Mouse (Mus musculus) heart, embryonic 15.5 days (tissue): ENCODE measurements around the gene Cdk14. TPM values are rescaled to one million over a fixed set of nuclear protein-coding genes. Genes with fewer than 3 reads are reported as not detected.

ENCODE experiments used
- ATAC-seq: fragments of 200-750 bp; cut with Nextera tagmentation; replicated peaks from 2 replicates; pipeline ENCODE4 v1.8.0; 2017; ENCODE audit warnings: low read depth, moderate TSS enrichment; ENCODE audit not compliant: insufficient number of reproducible peaks, insufficient read depth, low FRiP score
- H3K27ac ChIP-seq: fragments of 300-500 bp; sonication (generic); 2 replicates; pipeline ENCODE4 v1.5.1; 2015; ENCODE audit warnings: mild to moderate bottlenecking, inconsistent platforms
- H3K27me3 ChIP-seq: fragments of 300-500 bp; sonication (generic); 2 replicates; pipeline ENCODE4 v1.6.1; 2015; ENCODE audit warnings: inconsistent platforms
- H3K36me3 ChIP-seq: fragments of 300-500 bp; sonication (generic); 2 replicates; pipeline ENCODE4 v1.6.1; 2015; ENCODE audit warnings: mild to moderate bottlenecking, inconsistent platforms
- H3K4me1 ChIP-seq: fragments of 300-500 bp; sonication (generic); replicated peaks from 2 replicates; pipeline ENCODE4 v1.6.1; 2015; ENCODE audit warnings: inconsistent platforms
- H3K4me2 ChIP-seq: fragments of 300-500 bp; sonication (generic); 2 replicates; pipeline ENCODE4 v1.6.1; 2015; ENCODE audit warnings: inconsistent platforms, mild to moderate bottlenecking, moderate library complexity
- H3K4me3 ChIP-seq: fragments of 300-500 bp; sonication (generic); 2 replicates; pipeline ENCODE4 v1.5.1; 2015; ENCODE audit warnings: mild to moderate bottlenecking, inconsistent platforms
- H3K9ac ChIP-seq: fragments of 300-500 bp; sonication (generic); 2 replicates; pipeline ENCODE4 v1.6.1; 2015; ENCODE audit warnings: mild to moderate bottlenecking, inconsistent platforms
- H3K9me3 ChIP-seq: fragments of 300-500 bp; sonication (generic); replicated peaks from 2 replicates; pipeline ENCODE4 v1.6.1; 2016; ENCODE audit warnings: inconsistent platforms
- WGBS: fragments of 180-500 bp; shearing (Covaris S2); methylation state at CpG from one replicate; pipeline ENCODE4 v1.1.7; 2015; ENCODE audit warnings: mixed read lengths; 5-methylcytosine and 5-hydroxymethylcytosine counted together
- polyA plus RNA-seq: library from polyadenylated mRNA; unstranded; fragments of >200 nt; fragmentation: Nextera tagmentation; extraction: Ambion mirVana; gene quantifications from 2 replicates; pipeline ENCODE4 v1.2.1, GENCODE M21; 2015

Gene Cdk14
- polyA plus RNA-seq, 1 experiment from 2014 or later = 12.0 TPM

DNA sequence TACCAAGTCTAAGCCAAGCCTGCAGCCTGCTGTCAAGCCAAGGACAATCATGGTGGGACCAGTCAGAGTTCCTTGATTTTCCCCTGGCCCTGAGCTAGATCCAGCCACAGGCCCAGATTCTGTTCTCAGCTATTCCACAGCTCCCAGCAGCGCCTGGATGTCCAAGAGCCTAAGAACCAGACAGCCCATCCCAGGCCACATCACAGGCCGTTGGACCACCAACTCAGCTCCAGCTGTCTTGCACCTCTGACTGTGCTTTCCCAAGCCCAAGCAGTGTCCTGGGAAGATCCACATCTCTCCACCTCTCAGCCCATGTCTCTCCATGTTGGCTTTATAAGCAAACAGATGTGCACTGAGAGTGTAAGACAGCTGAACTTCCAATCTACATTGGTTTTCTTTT, 114.8 kb downstream of the Cdk14 start:
- no peak for ATAC-seq
- no peaks in the 10 kb centered on the region for H3K9me3 ChIP-seq
- peaks cover 14% of the 10 kb centered on the region for H3K4me1 ChIP-seq
- H3K9ac ChIP-seq = no peak overlapping the region
- H3K36me3 ChIP-seq = no peaks in the 10 kb centered on the region
- no peak overlapping the region for H3K4me3 ChIP-seq
- no peaks in the 10 kb centered on the region for H3K27me3 ChIP-seq
- WGBS = 84% methylated on average over 2 of the region's 2 CpGs
- no peak overlapping the region for H3K4me2 ChIP-seq
- no peak overlapping the region for H3K27ac ChIP-seq

DNA sequence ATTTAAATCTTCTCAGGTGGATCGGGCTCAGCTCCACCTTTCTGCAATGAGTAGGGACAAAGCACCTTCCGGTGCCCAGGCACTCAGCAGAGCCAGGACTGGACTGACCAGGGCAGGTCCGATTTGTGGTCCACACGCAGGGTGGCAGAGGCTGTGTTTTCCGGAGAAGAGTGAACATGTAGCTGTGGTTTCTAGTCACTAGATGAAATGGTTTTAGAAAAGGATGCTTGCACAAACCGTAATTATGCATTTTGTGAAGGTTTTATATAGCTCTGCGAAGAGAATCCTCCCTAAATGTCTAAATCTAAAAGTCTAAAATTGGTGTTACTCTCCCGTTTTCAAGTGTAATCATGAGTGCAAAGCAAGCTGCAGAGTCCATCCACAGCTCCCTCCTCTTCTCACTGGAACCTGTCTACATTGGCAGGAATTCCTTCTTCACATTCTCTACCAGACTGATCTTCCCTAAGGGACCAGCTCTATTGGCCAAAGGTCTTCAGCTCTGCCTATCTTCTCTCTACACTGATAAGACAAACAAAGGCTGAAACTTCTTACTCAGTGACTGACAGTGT, 116.9 kb downstream of the Cdk14 start:
- Histone ChIP-seq H3K27me3 (no peaks in the 10 kb centered on the region), H3K4me3 (no peak overlapping the region), H3K9ac (no peak overlapping the region), H3K9me3 (no peaks in the 10 kb centered on the region), H3K36me3 (no peaks in the 10 kb centered on the region), H3K4me1 (peaks cover 14% of the 10 kb centered on the region), H3K27ac (no peak overlapping the region), H3K4me2 (no peak overlapping the region)
- WGBS = 87% methylated on average over 8 of the region's 8 CpGs
- ATAC-seq = no peak

DNA sequence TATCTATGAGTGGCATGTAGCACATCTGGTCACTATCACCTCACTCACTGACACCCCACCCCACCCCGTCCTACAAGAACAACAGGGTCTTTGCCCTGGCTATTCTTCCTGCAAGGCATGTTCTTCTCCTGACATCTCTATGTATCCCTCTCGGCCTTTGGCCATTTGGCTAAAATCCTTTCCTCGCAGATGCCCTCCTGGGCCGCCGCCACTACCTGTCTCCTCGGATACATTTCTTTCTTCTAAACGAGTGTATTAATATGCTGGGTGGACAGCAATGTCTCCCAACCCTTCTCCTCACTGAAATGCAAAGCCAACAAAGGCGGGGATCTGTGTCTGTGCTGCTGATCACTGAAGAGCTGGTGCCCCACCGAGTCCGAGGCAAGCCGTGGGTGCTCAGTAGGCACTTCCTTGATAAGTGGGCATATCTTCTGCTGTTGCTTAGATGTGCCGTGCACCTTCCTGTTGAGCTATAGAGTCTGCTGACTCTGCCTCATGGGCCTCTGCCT, 118.5 kb downstream of the Cdk14 start:
- no peak overlapping the region for H3K4me2 ChIP-seq
- H3K36me3 ChIP-seq = no peaks in the 10 kb centered on the region
- no peaks in the 10 kb centered on the region for H3K27me3 ChIP-seq
- no peak overlapping the region for H3K27ac ChIP-seq
- 58% methylated on average over 12 of the region's 12 CpGs for WGBS
- no peak for ATAC-seq
- H3K9ac ChIP-seq = no peak overlapping the region
- H3K9me3 ChIP-seq = no peaks in the 10 kb centered on the region
- H3K4me3 ChIP-seq = no peak overlapping the region
- peaks cover 14% of the 10 kb centered on the region for H3K4me1 ChIP-seq

DNA sequence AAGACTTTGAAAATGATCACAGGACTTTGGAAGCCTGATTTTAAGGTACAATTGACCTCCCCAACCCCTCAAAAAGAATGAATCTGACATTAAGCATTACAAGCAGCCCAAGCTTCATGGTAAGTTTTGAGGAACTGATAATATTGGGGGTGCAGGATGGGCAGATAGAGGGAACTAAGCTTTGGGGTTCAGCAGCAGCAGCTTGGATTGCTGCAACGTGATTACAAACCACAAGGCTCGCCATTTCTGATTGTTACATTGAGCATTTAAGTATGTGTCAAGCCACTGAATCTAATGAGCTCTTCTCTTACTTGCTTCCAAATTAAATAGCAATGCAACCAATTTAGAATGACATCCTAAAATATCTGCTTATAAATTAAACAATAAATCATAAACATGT, 119.1 kb downstream of the Cdk14 start:
- H3K27me3 ChIP-seq = no peaks in the 10 kb centered on the region
- H3K4me1 ChIP-seq = peaks cover 14% of the 10 kb centered on the region
- WGBS = 86% methylated on average over 2 of the region's 2 CpGs
- no peak overlapping the region for H3K9ac ChIP-seq
- H3K9me3 ChIP-seq = no peaks in the 10 kb centered on the region
- H3K4me2 ChIP-seq = no peak overlapping the region
- no peaks in the 10 kb centered on the region for H3K36me3 ChIP-seq
- no peak overlapping the region for H3K27ac ChIP-seq
- H3K4me3 ChIP-seq = no peak overlapping the region
- ATAC-seq = no peak

DNA sequence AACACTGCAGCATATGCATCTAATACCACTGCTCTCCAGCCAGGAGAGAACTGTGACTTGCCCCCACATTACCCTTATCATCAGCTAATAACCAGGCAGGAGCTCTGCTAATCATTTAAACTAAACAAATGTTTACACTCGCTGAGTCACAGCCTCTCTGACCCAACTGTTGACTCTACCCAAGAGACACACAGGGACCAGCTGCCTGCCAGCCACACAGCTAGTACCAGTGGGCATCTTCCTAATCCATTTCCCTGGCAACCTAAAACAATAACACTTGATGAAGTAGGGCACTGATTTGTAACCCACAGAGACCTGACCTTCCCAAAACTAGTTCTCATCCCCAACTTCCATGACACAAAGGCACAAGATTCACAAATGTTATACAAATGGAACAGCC, 119.8 kb downstream of the Cdk14 start:
- 60% methylated on average over 1 of the region's 1 CpGs for WGBS
- H3K4me2 ChIP-seq = no peak overlapping the region
- H3K9me3 ChIP-seq = no peaks in the 10 kb centered on the region
- no peak overlapping the region for H3K9ac ChIP-seq
- H3K4me3 ChIP-seq = no peak overlapping the region
- peaks cover 14% of the 10 kb centered on the region for H3K4me1 ChIP-seq
- H3K27me3 ChIP-seq = no peaks in the 10 kb centered on the region
- no peak overlapping the region for H3K27ac ChIP-seq
- H3K36me3 ChIP-seq = no peaks in the 10 kb centered on the region
- ATAC-seq = no peak

DNA sequence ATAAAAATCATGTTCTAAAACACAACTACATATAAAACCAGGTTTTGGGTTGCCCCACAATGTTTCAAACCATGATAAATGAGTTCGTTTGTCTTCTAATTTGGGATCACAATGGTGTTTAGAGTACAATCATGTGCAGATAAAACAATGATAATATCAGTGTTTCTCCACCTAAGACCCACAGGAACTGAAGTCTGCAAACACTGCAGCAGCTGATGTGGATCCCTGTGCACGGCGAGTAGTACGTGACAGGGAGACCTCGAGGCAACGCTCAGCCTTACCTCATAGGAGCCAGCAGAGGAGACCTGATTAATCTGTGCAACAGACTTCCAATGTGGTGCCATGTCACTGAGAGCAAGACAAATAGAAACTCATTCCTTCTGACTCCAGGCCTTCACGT, 122.9 kb downstream of the Cdk14 start:
- H3K36me3 ChIP-seq = no peaks in the 10 kb centered on the region
- H3K4me2 ChIP-seq = no peak overlapping the region
- no peak overlapping the region for H3K9ac ChIP-seq
- H3K27ac ChIP-seq = no peak overlapping the region
- 60% methylated on average over 7 of the region's 7 CpGs for WGBS
- ATAC-seq = no peak
- no peaks in the 10 kb centered on the region for H3K27me3 ChIP-seq
- H3K9me3 ChIP-seq = no peaks in the 10 kb centered on the region
- H3K4me1 ChIP-seq = peaks cover 9% of the 10 kb centered on the region
- H3K4me3 ChIP-seq = no peak overlapping the region

DNA sequence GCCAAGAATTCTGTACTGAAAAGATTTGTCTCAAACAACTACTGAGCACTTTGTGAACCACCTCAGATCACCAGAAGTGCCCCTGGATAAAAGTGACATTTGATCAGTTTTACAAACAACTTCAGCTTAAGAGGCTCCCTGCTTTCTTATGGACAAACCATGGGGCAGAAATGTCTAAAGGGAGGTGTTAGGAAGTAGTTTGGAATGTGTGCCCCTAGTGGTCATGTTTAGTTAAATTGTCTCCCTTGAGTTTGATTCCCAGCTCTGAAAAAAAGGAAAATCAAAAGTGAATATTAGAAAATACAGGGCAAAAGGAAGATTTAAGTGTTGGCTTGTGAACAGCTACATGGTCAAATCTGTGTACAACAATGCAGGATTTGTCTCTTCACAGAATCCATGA, 123.3 kb downstream of the Cdk14 start:
- H3K9me3 ChIP-seq = no peaks in the 10 kb centered on the region
- H3K27me3 ChIP-seq = no peaks in the 10 kb centered on the region
- H3K36me3 ChIP-seq = no peaks in the 10 kb centered on the region
- peaks cover 6% of the 10 kb centered on the region for H3K4me1 ChIP-seq
- H3K4me2 ChIP-seq = no peak overlapping the region
- H3K4me3 ChIP-seq = no peak overlapping the region
- ATAC-seq = no peak
- no peak overlapping the region for H3K9ac ChIP-seq
- H3K27ac ChIP-seq = no peak overlapping the region

DNA sequence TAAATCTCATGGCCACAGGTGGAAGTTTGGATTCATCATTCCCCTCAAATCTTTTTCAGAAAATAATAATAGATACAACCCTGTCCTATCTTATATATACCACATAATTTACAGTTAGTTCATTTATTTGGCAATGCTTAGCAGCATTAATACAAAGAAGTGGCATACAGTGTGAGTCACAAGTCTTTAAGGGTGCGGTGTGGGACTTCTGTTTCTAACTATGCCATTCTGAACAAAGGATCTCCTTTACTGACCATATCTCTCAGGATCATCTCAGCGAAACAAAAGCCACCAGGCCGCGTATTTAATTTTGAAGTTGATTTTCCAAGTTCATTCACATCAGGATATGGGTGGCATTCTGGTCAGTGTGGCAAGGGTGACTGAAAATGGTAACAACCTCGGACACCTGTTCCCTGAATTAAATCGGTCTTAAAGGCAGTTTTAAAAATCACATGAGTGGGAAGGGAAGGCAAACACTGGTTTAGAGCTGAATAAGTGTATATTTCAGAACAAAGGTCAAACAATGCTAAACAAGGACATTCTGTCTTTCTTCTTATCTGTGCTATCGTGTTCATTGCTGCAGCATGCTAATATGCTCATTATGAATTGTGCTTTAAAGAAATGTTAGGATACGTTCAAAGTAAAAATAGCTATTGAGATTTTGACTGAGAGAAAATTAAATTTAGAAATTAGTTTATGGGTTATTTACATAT, 127.1 kb downstream of the Cdk14 start:
- WGBS = 84% methylated on average over 8 of the region's 8 CpGs
- no peak for ATAC-seq

DNA sequence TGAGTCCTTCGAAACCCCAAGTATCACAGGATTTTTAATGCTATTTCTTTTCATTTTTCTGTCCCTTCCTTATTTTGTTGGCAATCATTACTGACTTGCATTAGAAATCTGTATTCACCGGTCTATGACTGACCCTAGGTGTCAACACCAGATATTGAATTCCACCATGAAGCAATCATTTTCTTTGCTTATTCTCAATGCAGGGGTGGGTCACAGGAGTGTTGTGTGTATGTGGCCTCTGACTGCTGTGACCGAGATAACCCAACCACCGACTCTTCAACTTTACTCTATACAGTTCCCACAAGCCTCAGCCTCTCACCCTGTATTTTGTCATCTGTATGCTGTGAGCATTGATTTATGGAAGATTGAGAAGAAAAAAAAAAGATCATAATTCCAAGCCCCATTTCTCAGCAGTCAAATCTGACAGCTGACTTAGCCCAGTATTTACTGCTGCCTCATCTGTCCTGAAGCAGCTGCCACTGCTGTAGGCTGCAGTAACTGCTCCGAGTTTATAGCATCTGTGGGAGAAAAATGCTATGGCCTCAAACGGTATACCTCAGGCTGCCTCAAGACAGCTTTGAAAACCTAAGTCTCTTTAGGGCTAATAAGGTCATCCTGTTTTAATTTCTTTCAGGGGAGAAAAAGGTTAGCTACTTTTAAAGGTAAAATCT, 128.7 kb downstream of the Cdk14 start:
- no peak for ATAC-seq
- Histone ChIP-seq H3K4me1 (peaks cover 6% of the 10 kb centered on the region; the same call in 1 of the 2 replicates), H3K27me3 (no peaks in the 10 kb centered on the region), H3K9ac (no peak overlapping the region), H3K36me3 (no peaks in the 10 kb centered on the region), H3K9me3 (no peaks in the 10 kb centered on the region), H3K4me3 (no peak overlapping the region), H3K27ac (no peak overlapping the region), H3K4me2 (no peak overlapping the region)
- 65% methylated on average over 6 of the region's 6 CpGs for WGBS

More for the DNA sequence above, 127.1 kb downstream of the Cdk14 start:
- no peak overlapping the region for H3K4me2 ChIP-seq
- no peak overlapping the region for H3K4me3 ChIP-seq
- H3K36me3 ChIP-seq = no peaks in the 10 kb centered on the region
- no peak overlapping the region for H3K27ac ChIP-seq
- H3K4me1 ChIP-seq = peaks cover 6% of the 10 kb centered on the region; the same call in 1 of the 2 replicates
- H3K9ac ChIP-seq = no peak overlapping the region
- H3K27me3 ChIP-seq = no peaks in the 10 kb centered on the region
- no peaks in the 10 kb centered on the region for H3K9me3 ChIP-seq

DNA sequence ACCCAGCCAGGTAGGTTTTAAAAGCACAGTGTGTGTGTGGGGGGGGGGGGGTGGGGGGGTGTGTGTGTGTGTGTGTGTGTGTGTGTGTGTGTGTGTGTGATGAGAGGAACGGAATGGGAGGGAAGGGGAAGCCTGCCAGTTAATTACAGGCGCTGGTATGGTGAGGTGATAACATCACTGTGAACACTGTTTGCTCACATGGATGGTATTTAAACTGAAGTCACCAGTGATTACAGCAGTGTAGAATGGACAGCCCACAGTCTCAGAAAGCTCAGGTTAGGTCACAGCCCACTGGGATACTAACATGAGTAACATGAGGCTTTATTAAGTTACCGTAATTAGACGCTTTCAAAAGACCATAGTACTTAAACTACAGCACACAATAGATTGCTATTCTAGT, 129.4 kb downstream of the Cdk14 start:
- no peaks in the 10 kb centered on the region for H3K27me3 ChIP-seq
- no peak; the same call in 1 of the 2 replicates for ATAC-seq
- no peak overlapping the region for H3K4me3 ChIP-seq
- H3K4me1 ChIP-seq = peaks cover 11% of the 10 kb centered on the region; the same call in 1 of the 2 replicates
- H3K9me3 ChIP-seq = no peaks in the 10 kb centered on the region
- H3K36me3 ChIP-seq = no peaks in the 10 kb centered on the region
- H3K4me2 ChIP-seq = no peak overlapping the region
- H3K27ac ChIP-seq = no peak overlapping the region; the same call in 1 of the 2 replicates
- no peak overlapping the region for H3K9ac ChIP-seq
- WGBS = 42% methylated on average over 4 of the region's 4 CpGs

DNA sequence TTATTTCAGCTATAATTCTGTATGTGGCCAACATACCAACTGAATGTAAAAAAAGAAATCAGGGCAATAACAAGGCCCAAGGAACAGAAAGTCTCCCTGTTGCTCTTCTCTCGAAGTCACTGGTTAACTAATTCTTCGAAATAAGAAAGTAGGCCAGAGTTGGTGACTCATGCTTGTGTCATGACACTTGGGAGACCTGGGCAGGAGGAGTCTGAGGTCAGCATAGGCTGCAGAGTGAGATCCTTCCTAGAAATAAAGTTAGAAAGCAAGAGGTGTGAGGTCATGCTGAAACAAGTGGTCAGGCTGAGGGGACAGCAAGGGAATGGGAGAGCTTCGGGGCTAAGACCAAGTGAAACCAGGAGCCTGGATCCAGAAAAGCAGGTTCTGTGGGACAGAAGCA, 134.2 kb downstream of the Cdk14 start:
- ATAC-seq = no peak
- no peak overlapping the region for H3K9ac ChIP-seq
- WGBS = 62% methylated on average over 3 of the region's 3 CpGs

More for the DNA sequence above, 134.2 kb downstream of the Cdk14 start:
- H3K27me3 ChIP-seq = no peaks in the 10 kb centered on the region
- no peaks in the 10 kb centered on the region for H3K36me3 ChIP-seq
- H3K27ac ChIP-seq = no peak overlapping the region
- H3K4me3 ChIP-seq = no peak overlapping the region
- H3K4me1 ChIP-seq = peaks cover 13% of the 10 kb centered on the region; the same call in 1 of the 2 replicates
- no peak overlapping the region for H3K4me2 ChIP-seq
- no peaks in the 10 kb centered on the region for H3K9me3 ChIP-seq
